Mouse (Mus musculus): ENCODE results near the gene Adh7. TPM values are rescaled to one million over a fixed set of nuclear protein-coding genes. Genes with fewer than 3 reads are reported as not detected.

The Adh7 gene
- polyA plus RNA-seq, 1 experiment, result not detected

GRCm38 (mm10) chr3:138226476-138226875, 8.9 kb downstream of the Adh7 start:
- TF ChIP-seq POLR2A (IDR thresholded peaks at IDR 0.05; ENCODE audit: borderline replicate concordance, control insufficient read depth, low read depth, low read length) (no peak), CTCF (IDR thresholded peaks at IDR 0.05; ENCODE audit: control insufficient read depth, insufficient read depth, low read length) (no peak)
- Histone ChIP-seq H3K4me3 (replicated peaks; ENCODE audit: control insufficient read depth, low read depth, low read length) (no peak overlapping the region), H3K4me1 (ENCODE audit: control insufficient read depth, insufficient read depth, low read length) (no peaks in the 10 kb centered on the region; the same call in 1 of the 2 replicates), H3K27ac (ENCODE audit: control insufficient read depth, insufficient read depth, low read depth, low read length, poor library complexity) (no peak overlapping the region)
- 81% methylated on average over 6 of the region's 6 CpGs for WGBS

DNA sequence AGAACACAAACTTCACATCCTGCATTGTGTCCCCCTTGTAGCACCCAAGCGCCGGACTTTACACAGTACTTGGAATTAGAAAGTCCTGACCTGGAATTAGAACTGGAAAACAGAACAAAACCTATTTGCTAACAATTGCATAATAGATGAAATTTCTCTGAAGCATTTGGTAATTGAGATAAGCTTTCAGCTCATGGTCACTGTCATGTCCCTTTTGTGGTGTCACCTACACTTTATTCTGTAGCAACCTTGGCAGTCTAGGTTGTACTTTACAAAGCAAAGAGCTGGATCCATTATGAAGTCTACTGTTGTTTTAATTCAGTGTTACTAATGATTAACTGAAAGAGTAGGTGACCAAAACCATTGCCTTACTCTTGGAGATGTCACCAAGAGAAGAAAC, 9.5 kb downstream of the Adh7 start:
- H3K4me1 ChIP-seq (ENCODE audit: control insufficient read depth, insufficient read depth, low read length), result no peaks in the 10 kb centered on the region; the same call in 1 of the 2 replicates
- 80% methylated on average over 2 of the region's 2 CpGs for WGBS
- no peak overlapping the region for H3K4me3 ChIP-seq (replicated peaks; ENCODE audit: control insufficient read depth, low read depth, low read length)
- TF ChIP-seq CTCF (IDR thresholded peaks at IDR 0.05; ENCODE audit: control insufficient read depth, insufficient read depth, low read length) (no peak), POLR2A (IDR thresholded peaks at IDR 0.05; ENCODE audit: borderline replicate concordance, control insufficient read depth, low read depth, low read length) (no peak)
- no peak overlapping the region for H3K27ac ChIP-seq (ENCODE audit: control insufficient read depth, insufficient read depth, low read depth, low read length, poor library complexity)

DNA sequence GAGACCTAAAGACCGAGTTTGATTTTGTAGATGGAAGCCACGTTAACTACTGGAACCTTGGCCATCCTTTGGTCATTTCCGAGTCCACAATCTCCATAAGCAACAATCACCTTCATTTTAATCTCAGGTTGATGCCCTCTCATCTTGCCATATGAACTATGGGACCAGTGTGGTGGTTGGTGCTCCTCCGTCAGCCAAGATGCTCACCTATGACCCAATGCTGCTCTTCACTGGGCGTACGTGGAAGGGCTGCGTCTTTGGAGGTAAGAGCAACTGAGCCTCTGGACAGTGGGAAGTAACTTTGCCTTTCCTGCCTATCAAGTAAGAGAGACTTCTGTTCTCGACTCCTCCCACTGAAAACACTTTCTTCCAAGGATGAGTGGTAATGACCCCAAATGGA, 10.2 kb downstream of the Adh7 start:
- TF ChIP-seq CTCF (IDR thresholded peaks at IDR 0.05; ENCODE audit: control insufficient read depth, insufficient read depth, low read length) (no peak), POLR2A (IDR thresholded peaks at IDR 0.05; ENCODE audit: borderline replicate concordance, control insufficient read depth, low read depth, low read length) (no peak)
- Histone ChIP-seq H3K4me3 (replicated peaks; ENCODE audit: control insufficient read depth, low read depth, low read length) (no peak overlapping the region), H3K27ac (ENCODE audit: control insufficient read depth, insufficient read depth, low read depth, low read length, poor library complexity) (no peak overlapping the region), H3K4me1 (ENCODE audit: control insufficient read depth, insufficient read depth, low read length) (no peaks in the 10 kb centered on the region; the same call in 1 of the 2 replicates)
- 80% methylated on average over 8 of the region's 8 CpGs for WGBS

DNA sequence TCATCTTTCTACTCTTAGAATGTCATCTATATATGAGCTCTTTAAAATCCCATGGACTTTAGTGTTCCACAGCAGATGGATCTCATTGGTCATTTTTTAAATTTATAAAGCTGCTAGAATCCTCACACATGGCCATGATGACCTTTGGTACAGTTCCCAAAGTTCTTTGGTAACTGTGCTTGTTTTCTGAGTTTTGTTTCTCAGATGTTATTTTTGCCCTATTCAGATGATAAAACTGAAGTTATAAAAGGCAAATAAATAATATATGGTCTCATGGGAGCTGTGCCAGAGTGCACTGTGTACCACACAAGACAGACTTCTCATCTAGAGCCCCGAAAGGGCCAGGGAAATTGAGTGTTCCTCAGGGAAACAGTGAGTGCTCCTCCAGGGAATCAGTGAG, 11.9 kb downstream of the Adh7 start:
- WGBS, result 88% methylated on average over 1 of the region's 1 CpGs
- Histone ChIP-seq H3K4me3 (replicated peaks; ENCODE audit: control insufficient read depth, low read depth, low read length) (no peak overlapping the region), H3K27ac (ENCODE audit: control insufficient read depth, insufficient read depth, low read depth, low read length, poor library complexity) (no peak overlapping the region), H3K4me1 (ENCODE audit: control insufficient read depth, insufficient read depth, low read length) (no peaks in the 10 kb centered on the region; the same call in 1 of the 2 replicates)
- TF ChIP-seq POLR2A (IDR thresholded peaks at IDR 0.05; ENCODE audit: borderline replicate concordance, control insufficient read depth, low read depth, low read length) (no peak), CTCF (IDR thresholded peaks at IDR 0.05; ENCODE audit: control insufficient read depth, insufficient read depth, low read length) (no peak)

GRCm38 (mm10) chr3:138230266-138230665, 12.7 kb downstream of the Adh7 start:
- Histone ChIP-seq H3K4me1 (ENCODE audit: control insufficient read depth, insufficient read depth, low read length) (no peaks in the 10 kb centered on the region; the same call in 1 of the 2 replicates), H3K27ac (ENCODE audit: control insufficient read depth, insufficient read depth, low read depth, low read length, poor library complexity) (no peak overlapping the region), H3K4me3 (replicated peaks; ENCODE audit: control insufficient read depth, low read depth, low read length) (no peak overlapping the region)
- TF ChIP-seq CTCF (IDR thresholded peaks at IDR 0.05; ENCODE audit: control insufficient read depth, insufficient read depth, low read length) (no peak), POLR2A (IDR thresholded peaks at IDR 0.05; ENCODE audit: borderline replicate concordance, control insufficient read depth, low read depth, low read length) (no peak)
- WGBS, result 92% methylated on average over 3 of the region's 3 CpGs

- WGBS, result 79% methylated on average over 2 of the region's 2 CpGs
- TF ChIP-seq CTCF (IDR thresholded peaks at IDR 0.05; ENCODE audit: control insufficient read depth, insufficient read depth, low read length) (no peak), POLR2A (IDR thresholded peaks at IDR 0.05; ENCODE audit: borderline replicate concordance, control insufficient read depth, low read depth, low read length) (no peak)
- H3K4me1 ChIP-seq (ENCODE audit: control insufficient read depth, insufficient read depth, low read length), result no peaks in the 10 kb centered on the region; the same call in 1 of the 2 replicates
- H3K27ac ChIP-seq (ENCODE audit: control insufficient read depth, insufficient read depth, low read depth, low read length, poor library complexity), result no peak overlapping the region
- no peak overlapping the region for H3K4me3 ChIP-seq (replicated peaks; ENCODE audit: control insufficient read depth, low read depth, low read length)
Measured at GRCm38 (mm10) chr3:138231531-138231930, 14.0 kb downstream of the Adh7 start.

- Histone ChIP-seq H3K27ac (ENCODE audit: control insufficient read depth, insufficient read depth, low read depth, low read length, poor library complexity) (no peak overlapping the region), H3K4me3 (replicated peaks; ENCODE audit: control insufficient read depth, low read depth, low read length) (no peak overlapping the region), H3K4me1 (ENCODE audit: control insufficient read depth, insufficient read depth, low read length) (no peaks in the 10 kb centered on the region)
- 57% methylated on average over 11 of the region's 11 CpGs for WGBS
- TF ChIP-seq CTCF (IDR thresholded peaks at IDR 0.05; ENCODE audit: control insufficient read depth, insufficient read depth, low read length) (no peak), POLR2A (IDR thresholded peaks at IDR 0.05; ENCODE audit: borderline replicate concordance, control insufficient read depth, low read depth, low read length) (no peak)
Measured at GRCm38 (mm10) chr3:138236546-138237163, 19.1 kb downstream of the Adh7 start.

DNA sequence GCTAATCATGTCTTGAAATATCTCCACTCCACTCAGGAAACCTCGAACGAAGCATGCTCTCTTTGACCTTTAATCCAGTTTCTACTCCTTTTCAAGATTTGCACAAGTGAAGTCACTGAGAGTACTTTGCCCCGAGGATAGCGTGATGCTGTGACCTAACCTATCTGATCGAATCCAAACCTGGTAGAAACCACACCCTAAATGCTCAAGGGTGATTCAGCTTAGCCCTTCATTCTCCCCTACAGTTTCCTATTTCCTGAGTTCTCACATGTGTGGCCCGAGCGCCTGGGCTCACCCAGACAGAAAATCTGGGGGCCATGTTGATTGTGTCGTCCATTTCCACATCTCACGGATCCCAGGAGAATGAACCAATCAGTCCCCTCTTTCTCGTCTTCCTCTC, 20.5 kb downstream of the Adh7 start:
- 67% methylated on average over 10 of the region's 10 CpGs for WGBS
- no peak for TF ChIP-seq CTCF (IDR thresholded peaks at IDR 0.05; ENCODE audit: control insufficient read depth, insufficient read depth, low read length)
- Histone ChIP-seq H3K4me1 (ENCODE audit: control insufficient read depth, insufficient read depth, low read length) (no peaks in the 10 kb centered on the region), H3K27ac (ENCODE audit: control insufficient read depth, insufficient read depth, low read depth, low read length, poor library complexity) (no peak overlapping the region), H3K4me3 (replicated peaks; ENCODE audit: control insufficient read depth, low read depth, low read length) (no peak overlapping the region)

- Histone ChIP-seq H3K27ac (ENCODE audit: control insufficient read depth, insufficient read depth, low read depth, low read length, poor library complexity) (no peak overlapping the region), H3K4me1 (ENCODE audit: control insufficient read depth, insufficient read depth, low read length) (no peaks in the 10 kb centered on the region), H3K4me3 (replicated peaks; ENCODE audit: control insufficient read depth, low read depth, low read length) (no peak overlapping the region)
- no peak for TF ChIP-seq POLR2A (IDR thresholded peaks at IDR 0.05; ENCODE audit: borderline replicate concordance, control insufficient read depth, low read depth, low read length)
- no peak for TF ChIP-seq CTCF (IDR thresholded peaks at IDR 0.05; ENCODE audit: control insufficient read depth, insufficient read depth, low read length)
- 80% methylated on average over 6 of the region's 6 CpGs for WGBS
Measured at GRCm38 (mm10) chr3:138239461-138239860, 21.9 kb downstream of the Adh7 start.

Measured in bone marrow, adult 2 months (tissue).